Mouse (Mus musculus): ENCODE data around the gene Tmem45a.

GRCm38 (mm10) chr16:56842988-56843387 lies 43.0 kb downstream of the Tmem45a start:
- TF ChIP-seq CTCF (IDR thresholded peaks at IDR 0.05; ENCODE audit: low read depth, low read length), result no peak
- TF ChIP-seq POLR2A (IDR thresholded peaks at IDR 0.05; ENCODE audit: extremely low read depth, insufficient read depth, low read length), result no peak

All from liver, adult 2 months (tissue).